Mouse (Mus musculus) forebrain, embryonic 13.5 days (tissue): Measurements from ENCODE around the gene Fzd7. TPM values are rescaled to one million over a fixed set of nuclear protein-coding genes. Genes with fewer than 3 reads are reported as not detected.
A peak's percentile ranks its signal among the peaks of the same experiment; 100 is the strongest.
"Not testable (repeated sequence)": the region's sequence is repeated elsewhere in the genome, so short reads cannot be mapped to it uniquely, and the experiment has no call there.

Experiments
- ATAC-seq: fragments of 200-750 bp; cut with Nextera tagmentation; 2 replicates; pipeline ENCODE4 v1.8.0; 2017
- H3K27ac ChIP-seq: fragments of 300-500 bp; sonication (generic); 2 replicates; pipeline ENCODE4 v1.5.1; 2015; ENCODE audit warnings: inconsistent platforms, mild to moderate bottlenecking, moderate library complexity
- H3K27me3 ChIP-seq: fragments of 300-500 bp; sonication (generic); 2 replicates; pipeline ENCODE4 v1.6.1; 2015; ENCODE audit warnings: mild to moderate bottlenecking, inconsistent platforms
- H3K36me3 ChIP-seq: fragments of 300-500 bp; sonication (generic); 2 replicates; pipeline ENCODE4 v1.6.1; 2015; ENCODE audit warnings: mild to moderate bottlenecking, inconsistent platforms; ENCODE audit not compliant: poor library complexity, severe bottlenecking
- H3K4me1 ChIP-seq: fragments of 300-500 bp; sonication (generic); 2 replicates; pipeline ENCODE4 v1.6.1; 2015; ENCODE audit warnings: inconsistent platforms
- H3K4me2 ChIP-seq: fragments of 300-500 bp; sonication (generic); 2 replicates; pipeline ENCODE4 v1.6.1; 2015; ENCODE audit warnings: inconsistent platforms, mild to moderate bottlenecking, moderate library complexity
- H3K4me3 ChIP-seq: fragments of 300-500 bp; sonication (generic); 2 replicates; pipeline ENCODE4 v1.5.1; 2015; ENCODE audit warnings: mild to moderate bottlenecking, inconsistent platforms
- H3K9ac ChIP-seq: fragments of 300-500 bp; sonication (generic); 2 replicates; pipeline ENCODE4 v1.6.1; 2015; ENCODE audit warnings: mild to moderate bottlenecking, inconsistent platforms
- H3K9me3 ChIP-seq: fragments of 300-500 bp; sonication (generic); replicated peaks from 2 replicates; pipeline ENCODE4 v1.6.1; 2016; ENCODE audit warnings: inconsistent platforms
- WGBS: fragments of 180-500 bp; shearing (Covaris S2); methylation state at CpG from one replicate; pipeline ENCODE4 v1.1.7; 2015; 5-methylcytosine and 5-hydroxymethylcytosine counted together
- polyA plus RNA-seq: library from polyadenylated mRNA; unstranded; fragments of >200 nt; fragmentation: Nextera tagmentation; extraction: Ambion mirVana; gene quantifications from 2 replicates; pipeline ENCODE4 v1.2.1, GENCODE M21; 2015

Fzd7 gene
- 2.8 and 3.4 TPM in 2 replicates for polyA plus RNA-seq

DNA sequence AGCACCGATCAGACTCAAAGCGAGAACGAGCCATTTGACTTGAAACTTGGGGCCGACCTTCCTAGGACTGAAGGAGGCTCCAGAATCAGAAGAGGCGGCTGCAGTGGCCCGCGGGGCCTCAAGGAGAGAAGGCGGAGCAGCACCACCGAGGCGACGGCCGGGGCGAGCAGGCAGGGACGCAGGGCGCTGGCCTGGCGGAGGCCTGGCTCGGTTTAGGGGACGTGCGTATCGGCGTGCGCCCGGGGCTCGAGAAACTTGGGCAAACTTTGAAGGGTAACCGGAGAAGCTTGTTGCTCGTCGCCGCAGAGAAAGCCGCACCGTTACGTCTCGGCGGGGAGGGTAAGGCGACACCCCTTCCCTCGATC is at the start of gene Fzd7:
TSS of gene Fzd7 (plus strand) at position 94 of the 365 bp plus-strand sequence.
- Histone ChIP-seq H3K27ac (peak within 1 kb of the TSS; percentile 67), H3K27me3 (peaks cover 44% of the 10 kb centered on the region), H3K4me2 (peak within 1 kb of the TSS; percentile 99), H3K36me3 (no peaks in the 10 kb centered on the region), H3K4me3 (peak within 1 kb of the TSS; percentile 66), H3K4me1 (peaks cover 66% of the 10 kb centered on the region), H3K9ac (peak within 1 kb of the TSS; percentile 80), H3K9me3 (no peaks in the 10 kb centered on the region)
- ATAC-seq, result peak; percentile 14; the same call in 1 of the 2 replicates
- whole genome bisulfite sequencing, result 1% methylated on average over 35 of the region's 35 CpGs

DNA sequence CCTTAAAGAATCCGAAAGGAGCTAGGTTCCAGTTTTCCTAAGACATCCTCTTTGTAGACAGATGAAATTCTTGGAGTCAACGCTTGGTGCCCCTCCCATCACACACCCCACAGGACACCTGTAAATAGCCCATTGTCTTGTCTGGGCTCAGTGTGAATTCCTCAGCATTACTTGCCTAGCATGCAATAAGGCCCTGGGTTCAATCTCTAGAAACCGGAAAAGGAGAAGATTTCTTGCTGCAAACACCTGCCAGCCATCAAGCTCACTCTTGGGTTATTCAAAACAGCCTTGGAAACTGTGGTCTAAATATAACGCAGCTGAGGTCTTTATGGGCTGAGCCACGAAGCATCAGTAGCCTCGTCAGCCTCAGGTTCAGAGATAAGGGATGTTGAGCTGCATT is 48.9 kb upstream of the Fzd7 start:
- 86% methylated on average over 6 of the region's 6 CpGs for WGBS
- H3K4me2 ChIP-seq, result no peak overlapping the region
- no peak overlapping the region for H3K9ac ChIP-seq
- no peak overlapping the region for H3K4me3 ChIP-seq
- H3K9me3 ChIP-seq, result no peaks in the 10 kb centered on the region
- H3K27ac ChIP-seq, result no peak overlapping the region
- H3K27me3 ChIP-seq, result no peaks in the 10 kb centered on the region
- no peaks in the 10 kb centered on the region for H3K36me3 ChIP-seq
- peaks cover 11% of the 10 kb centered on the region for H3K4me1 ChIP-seq
- ATAC-seq, result no peak

DNA sequence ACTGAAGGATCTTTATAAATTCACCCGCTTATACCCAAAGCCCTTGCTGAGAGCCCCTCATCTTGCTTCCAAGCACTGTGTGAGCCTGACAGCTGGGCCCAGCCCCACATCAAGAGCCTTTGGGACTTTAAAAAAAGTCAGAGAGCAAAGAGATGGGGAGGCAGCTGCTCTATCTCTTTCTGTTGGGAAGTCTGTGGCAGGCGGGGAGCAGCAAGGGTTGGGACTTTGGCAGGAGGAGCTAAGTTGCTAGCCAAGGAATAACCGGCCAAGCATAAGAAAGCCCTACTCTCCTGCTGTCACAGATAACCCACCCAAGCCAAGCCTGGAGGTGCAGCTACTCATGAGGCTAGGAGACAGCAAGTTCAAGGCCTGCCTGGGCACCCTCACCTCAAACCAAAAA is 48.2 kb upstream of the Fzd7 start:
- WGBS, result 71% methylated on average over 3 of the region's 3 CpGs
- no peak; the same call in 1 of the 2 replicates for ATAC-seq
- H3K27ac ChIP-seq, result no peak overlapping the region

DNA sequence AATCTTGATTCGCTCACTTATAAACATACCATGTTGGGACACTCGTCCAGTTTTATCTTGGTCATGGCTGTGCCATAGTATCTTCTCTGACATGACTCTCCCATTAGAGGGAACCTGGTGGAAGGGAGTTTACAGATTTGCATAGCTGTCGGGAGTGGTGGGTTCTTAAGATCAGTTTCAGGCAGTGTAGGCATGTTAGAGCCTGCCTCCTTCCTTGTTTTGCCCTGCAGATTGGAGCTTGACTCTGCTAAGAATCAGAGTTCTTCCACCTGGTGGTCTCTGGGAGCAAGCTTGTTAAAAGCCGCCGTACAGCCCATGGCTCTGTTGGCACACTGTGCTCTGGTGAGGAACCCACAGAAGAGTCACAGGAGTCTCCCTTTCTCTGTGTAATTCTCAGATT is 47.0 kb upstream of the Fzd7 start:
- no peaks in the 10 kb centered on the region for H3K27me3 ChIP-seq
- WGBS, result 93% methylated on average over 5 of the region's 5 CpGs
- no peak overlapping the region for H3K4me3 ChIP-seq
- no peak overlapping the region for H3K4me2 ChIP-seq
- H3K36me3 ChIP-seq, result no peaks in the 10 kb centered on the region
- H3K27ac ChIP-seq, result no peak overlapping the region
- no peaks in the 10 kb centered on the region for H3K9me3 ChIP-seq
- no peak for ATAC-seq
- H3K4me1 ChIP-seq, result peaks cover 14% of the 10 kb centered on the region
- no peak overlapping the region for H3K9ac ChIP-seq

More for the DNA sequence above, 48.2 kb upstream of the Fzd7 start:
- Histone ChIP-seq H3K27me3 (no peaks in the 10 kb centered on the region), H3K4me2 (no peak overlapping the region), H3K4me1 (peaks cover 14% of the 10 kb centered on the region), H3K4me3 (no peak overlapping the region), H3K9me3 (no peaks in the 10 kb centered on the region), H3K36me3 (no peaks in the 10 kb centered on the region), H3K9ac (no peak overlapping the region)

DNA sequence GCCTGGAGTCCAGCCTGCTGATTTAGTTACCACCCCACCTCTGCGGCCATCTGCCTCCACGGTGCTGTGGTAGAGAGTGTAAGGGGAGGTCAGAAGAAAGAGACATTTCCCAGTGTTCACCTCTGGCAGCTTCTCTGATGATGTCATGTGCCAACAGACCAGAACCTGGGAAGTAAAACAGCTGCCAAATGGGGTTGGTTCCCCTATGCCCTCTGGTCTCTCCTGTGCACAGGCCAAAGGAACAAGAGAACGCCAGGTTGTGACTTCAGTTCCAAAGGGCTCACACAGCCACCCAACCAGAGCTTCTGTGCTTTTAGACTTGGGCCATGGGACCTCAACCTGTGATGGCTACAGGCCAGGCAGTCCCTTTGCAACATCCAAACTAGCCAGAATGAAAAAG is 45.9 kb upstream of the Fzd7 start:
- Histone ChIP-seq H3K4me1 (peaks cover 14% of the 10 kb centered on the region), H3K4me3 (no peak overlapping the region), H3K4me2 (no peak overlapping the region), H3K9me3 (no peaks in the 10 kb centered on the region), H3K36me3 (no peaks in the 10 kb centered on the region), H3K9ac (no peak overlapping the region), H3K27ac (no peak overlapping the region), H3K27me3 (no peaks in the 10 kb centered on the region)
- no peak for ATAC-seq
- WGBS, result 97% methylated on average over 3 of the region's 3 CpGs

DNA sequence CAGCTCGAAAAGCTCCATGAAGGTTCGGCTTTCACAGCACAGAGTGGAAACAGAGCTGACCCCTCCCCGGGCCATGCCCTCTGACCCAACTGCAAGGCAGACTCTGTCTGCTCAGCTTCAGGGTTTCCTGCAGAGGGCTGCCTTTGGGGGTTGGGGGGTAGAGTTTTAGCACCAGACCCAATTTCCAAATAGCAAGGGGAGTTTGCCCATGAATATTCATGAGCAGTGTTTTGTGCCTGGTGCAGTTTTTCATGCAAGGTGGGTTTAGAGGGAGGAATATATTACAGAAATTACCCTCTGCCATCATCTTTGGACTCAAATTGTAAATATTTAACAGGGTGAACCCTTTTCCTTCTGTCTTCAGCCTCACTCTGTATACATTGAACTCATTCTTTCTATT is 44.3 kb upstream of the Fzd7 start:
- no peaks in the 10 kb centered on the region for H3K27me3 ChIP-seq
- peak; percentile 57; the same call in 1 of the 2 replicates for ATAC-seq
- no peaks in the 10 kb centered on the region for H3K36me3 ChIP-seq
- peaks cover 14% of the 10 kb centered on the region for H3K4me1 ChIP-seq
- H3K27ac ChIP-seq, result 0 out of 2 replicates have a peak overlapping the region, but pooled peaks have one; percentile 40
- no peak overlapping the region for H3K4me3 ChIP-seq
- WGBS, result 4% methylated on average over 3 of the region's 3 CpGs
- H3K9me3 ChIP-seq, result no peaks in the 10 kb centered on the region
- no peak overlapping the region for H3K4me2 ChIP-seq
- no peak overlapping the region for H3K9ac ChIP-seq

DNA sequence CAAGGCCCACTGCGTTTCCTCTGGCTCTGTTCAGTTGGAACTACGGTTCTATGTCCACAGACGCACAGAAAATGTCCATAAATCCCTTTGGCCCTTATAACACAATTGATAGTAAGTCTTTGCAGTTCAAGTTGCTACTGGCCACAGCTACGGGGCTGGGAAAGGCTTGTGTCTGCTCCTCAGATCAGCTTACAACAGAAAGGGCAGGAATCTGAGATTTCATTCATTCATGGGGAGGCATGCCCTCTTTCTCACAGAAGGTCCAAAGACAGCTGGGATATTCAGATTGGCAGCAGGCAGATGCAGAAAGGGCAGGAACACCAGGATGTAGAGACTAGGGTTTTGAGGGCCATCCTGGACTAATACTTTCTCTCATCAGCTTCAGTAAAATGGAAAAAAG is 43.9 kb upstream of the Fzd7 start:
- H3K27me3 ChIP-seq, result no peaks in the 10 kb centered on the region
- no peak overlapping the region for H3K9ac ChIP-seq
- WGBS, result 37% methylated on average over 4 of the region's 4 CpGs
- H3K9me3 ChIP-seq, result no peaks in the 10 kb centered on the region
- H3K4me3 ChIP-seq, result no peak overlapping the region
- H3K4me1 ChIP-seq, result peaks cover 14% of the 10 kb centered on the region
- no peak overlapping the region for H3K4me2 ChIP-seq
- ATAC-seq, result no peak
- no peaks in the 10 kb centered on the region for H3K36me3 ChIP-seq
- 0 out of 2 replicates have a peak overlapping the region, but pooled peaks have one; percentile 40 for H3K27ac ChIP-seq

DNA sequence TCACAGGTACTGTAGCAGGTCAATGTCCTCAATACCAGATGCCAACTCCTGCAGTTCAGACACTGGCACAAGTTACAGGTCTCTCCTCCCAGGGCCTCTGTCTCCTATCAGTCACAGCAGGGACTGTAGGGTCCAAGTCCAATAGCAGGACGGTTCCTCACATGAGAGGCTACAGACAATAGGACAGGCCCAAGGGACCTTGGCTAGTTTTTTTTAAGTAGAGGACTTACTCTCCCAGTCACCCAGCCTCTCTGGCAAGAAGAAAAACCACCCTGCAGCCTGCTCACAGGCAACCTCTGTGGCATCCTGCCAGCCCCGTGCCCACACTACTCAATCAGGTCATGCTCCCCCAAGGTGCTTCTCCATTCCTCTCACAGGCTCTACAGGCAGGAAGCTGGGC is 43.0 kb upstream of the Fzd7 start:
- no peaks in the 10 kb centered on the region for H3K9me3 ChIP-seq

DNA sequence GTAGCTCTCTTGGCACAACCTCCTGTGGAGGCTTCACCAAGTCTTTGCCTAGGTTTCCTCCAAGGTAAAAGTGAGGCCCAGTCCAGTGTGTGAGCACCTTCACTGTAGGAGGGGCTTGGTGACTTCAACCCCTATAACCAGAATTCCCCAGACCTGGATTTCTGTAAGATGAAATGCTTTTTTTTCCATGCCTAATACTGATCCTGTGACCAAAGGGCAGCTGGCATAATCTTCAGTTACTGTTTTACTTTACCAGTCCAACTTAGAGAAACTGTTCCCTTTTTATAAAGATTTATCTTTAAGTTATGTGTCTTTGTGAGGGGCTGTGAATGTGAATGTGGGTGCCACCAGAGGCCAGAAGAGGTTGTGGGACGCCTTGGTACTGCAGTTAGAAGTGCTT is 42.3 kb upstream of the Fzd7 start:
- Histone ChIP-seq H3K27me3 (no peaks in the 10 kb centered on the region), H3K36me3 (no peaks in the 10 kb centered on the region), H3K9ac (no peak overlapping the region), H3K4me1 (peaks cover 14% of the 10 kb centered on the region), H3K9me3 (no peaks in the 10 kb centered on the region), H3K27ac (no peak overlapping the region), H3K4me2 (no peak overlapping the region), H3K4me3 (no peak overlapping the region)
- ATAC-seq, result no peak
- WGBS, result 85% methylated on average over 1 of the region's 1 CpGs

More for the DNA sequence above, 43.0 kb upstream of the Fzd7 start:
- no peak overlapping the region for H3K4me2 ChIP-seq
- no peak overlapping the region for H3K27ac ChIP-seq
- no peaks in the 10 kb centered on the region for H3K27me3 ChIP-seq
- WGBS, result 64% methylated on average over 2 of the region's 2 CpGs
- no peak overlapping the region for H3K9ac ChIP-seq
- no peak for ATAC-seq
- H3K36me3 ChIP-seq, result no peaks in the 10 kb centered on the region
- H3K4me3 ChIP-seq, result no peak overlapping the region
- H3K4me1 ChIP-seq, result peaks cover 14% of the 10 kb centered on the region

DNA sequence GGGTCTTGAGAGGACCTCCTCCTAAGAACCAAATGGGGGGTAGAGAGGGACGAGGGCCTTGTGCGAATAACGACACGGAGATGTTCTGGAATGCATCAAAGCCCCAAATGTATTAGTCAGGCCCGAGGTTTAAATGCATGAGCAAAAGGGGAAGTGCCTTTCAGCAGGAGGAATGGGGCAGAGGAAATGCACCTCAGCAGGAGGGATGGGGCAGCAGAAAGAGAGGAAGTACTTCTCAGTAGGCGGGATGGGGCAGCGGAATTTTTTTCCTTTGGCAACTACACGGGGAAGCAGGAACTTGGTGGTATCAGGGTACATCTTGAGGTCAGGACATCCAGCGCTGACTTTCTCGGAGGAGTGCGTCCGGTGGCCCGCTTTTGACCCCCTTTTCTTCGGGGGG is 39.5 kb upstream of the Fzd7 start:
- not testable (repeated sequence) for H3K9ac ChIP-seq, H3K36me3 ChIP-seq, H3K27me3 ChIP-seq, H3K4me1 ChIP-seq, H3K4me3 ChIP-seq, H3K27ac ChIP-seq, H3K4me2 ChIP-seq, H3K9me3 ChIP-seq, ATAC-seq
- 93% methylated on average over 14 of the region's 14 CpGs for WGBS

DNA sequence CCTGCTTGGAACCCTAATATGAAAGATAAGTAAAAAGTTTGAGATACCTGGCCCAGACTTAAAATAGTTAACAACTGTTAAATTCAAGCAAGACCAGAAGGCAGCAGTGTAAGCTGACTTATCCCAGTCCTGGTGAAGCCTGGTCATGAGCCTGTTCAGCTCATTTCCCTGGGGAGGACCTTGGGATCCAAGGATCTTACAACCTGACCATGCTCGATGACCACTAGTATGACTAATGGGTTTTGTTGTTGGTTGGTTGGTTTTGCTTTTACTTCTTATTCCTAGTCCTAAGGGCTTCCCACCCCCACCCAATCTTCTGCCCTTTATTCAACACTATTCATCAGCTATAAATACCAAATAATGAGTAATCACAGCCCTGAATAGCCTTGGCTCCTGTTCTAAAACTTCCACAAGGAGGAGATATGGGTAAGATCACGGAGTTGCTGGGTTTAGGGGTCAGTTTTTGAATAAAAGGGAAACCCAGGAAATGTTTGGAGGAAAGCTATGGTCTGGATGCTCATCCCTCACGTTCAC is 38.0 kb upstream of the Fzd7 start:
- 81% methylated on average over 3 of the region's 3 CpGs for WGBS

DNA sequence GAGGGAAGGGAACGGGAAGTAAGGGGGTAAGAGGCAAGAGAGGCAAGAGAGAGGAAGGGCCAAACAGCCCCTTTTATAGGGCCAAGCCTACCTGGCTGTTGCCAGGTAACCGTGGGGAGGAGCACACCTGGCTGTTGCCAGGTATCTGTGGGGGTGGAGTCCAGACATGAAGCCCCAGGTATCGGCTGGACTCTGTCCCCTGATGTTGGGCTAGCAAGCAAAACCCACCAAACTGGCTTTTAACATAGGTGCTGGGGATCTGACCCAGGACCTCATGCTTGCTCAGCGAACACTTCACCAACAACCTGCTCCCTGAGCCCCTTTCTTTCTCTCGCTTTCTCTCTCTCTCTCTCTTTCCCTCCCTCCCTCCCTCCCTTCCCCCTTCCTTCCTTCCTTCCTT is 37.0 kb upstream of the Fzd7 start:
- no peak overlapping the region for H3K4me2 ChIP-seq
- H3K4me3 ChIP-seq, result no peak overlapping the region
- H3K9ac ChIP-seq, result no peak overlapping the region
- peaks cover 10% of the 10 kb centered on the region for H3K4me1 ChIP-seq
- H3K36me3 ChIP-seq, result no peaks in the 10 kb centered on the region
- no peak overlapping the region for H3K27ac ChIP-seq
- ATAC-seq, result no peak
- H3K9me3 ChIP-seq, result no peaks in the 10 kb centered on the region
- 0 out of 2 replicates have a peak, but pooled peaks cover 10% of the 10 kb centered on the region for H3K27me3 ChIP-seq
- WGBS, result 87% methylated on average over 5 of the region's 5 CpGs

More for the DNA sequence above, 38.0 kb upstream of the Fzd7 start:
- peaks cover 4% of the 10 kb centered on the region for H3K4me1 ChIP-seq
- H3K36me3 ChIP-seq, result no peaks in the 10 kb centered on the region
- H3K4me3 ChIP-seq, result no peak overlapping the region
- H3K27me3 ChIP-seq, result 0 out of 2 replicates have a peak, but pooled peaks cover 10% of the 10 kb centered on the region
- no peak overlapping the region for H3K27ac ChIP-seq
- no peak overlapping the region for H3K4me2 ChIP-seq
- no peak overlapping the region for H3K9ac ChIP-seq
- H3K9me3 ChIP-seq, result no peaks in the 10 kb centered on the region
- ATAC-seq, result no peak
